Mouse (Mus musculus) MN1 (cell line): ENCODE measurements around the gene 1700001O22Rik.

Source experiments
- DNase-seq: peaks from one replicate; pipeline ENCODE4 v3.0.0-alpha.2; 2016; ENCODE audit warnings: low spot score

1700001O22Rik gene

GRCm38 (mm10) chr2:30816383-30816782 lies 12.9 kb upstream of the 1700001O22Rik start:
- DNase-seq, result no peak

GRCm38 (mm10) chr2:30810573-30810972 lies 7.1 kb upstream of the 1700001O22Rik start:
- DNase-seq, result no peak

- no peak for DNase-seq
These were observed 6.0 kb upstream of the 1700001O22Rik start for GRCm38 (mm10) chr2:30809503-30809902.

- no peak for DNase-seq
These were observed 4.8 kb upstream of the 1700001O22Rik start for GRCm38 (mm10) chr2:30808296-30808655.

GRCm38 (mm10) chr2:30807648-30808295 lies 4.3 kb upstream of the 1700001O22Rik start, which contains the start of gene Ntmt1:
Gene Ntmt1, plus strand, starts transcription at chr2:30807826.
- peak; percentile 98 for DNase-seq

GRCm38 (mm10) chr2:30807147-30807647 lies 3.7 kb upstream of the 1700001O22Rik start:
- no peak for DNase-seq

- DNase-seq, result no peak
These were observed 2.5 kb upstream of the 1700001O22Rik start for GRCm38 (mm10) chr2:30805983-30806382.

- DNase-seq, result no peak
These were observed 2.2 kb downstream of the 1700001O22Rik start for GRCm38 (mm10) chr2:30801067-30801852.

- DNase-seq, result no peak
These were observed 2.8 kb downstream of the 1700001O22Rik start for GRCm38 (mm10) chr2:30800671-30801066.

- no peak for DNase-seq
These were observed 4.0 kb downstream of the 1700001O22Rik start for GRCm38 (mm10) chr2:30799456-30799855.

- DNase-seq, result peak; percentile 93
These were observed 7.1 kb downstream of the 1700001O22Rik start for GRCm38 (mm10) chr2:30796382-30796781.

GRCm38 (mm10) chr2:30795889-30796275 lies 7.6 kb downstream of the 1700001O22Rik start:
- peak; percentile 60 for DNase-seq

- no peak for DNase-seq
These were observed 8.1 kb downstream of the 1700001O22Rik start for GRCm38 (mm10) chr2:30795271-30795888.

GRCm38 (mm10) chr2:30794179-30795108 lies 9.0 kb downstream of the 1700001O22Rik start:
- DNase-seq, result peak; percentile 83

- DNase-seq, result no peak
These were observed 11.4 kb downstream of the 1700001O22Rik start for GRCm38 (mm10) chr2:30792061-30792460.

GRCm38 (mm10) chr2:30787466-30787865 lies 16.0 kb downstream of the 1700001O22Rik start:
- no peak for DNase-seq

GRCm38 (mm10) chr2:30784078-30784994 lies 19.1 kb downstream of the 1700001O22Rik start:
- no peak for DNase-seq

- no peak for DNase-seq
These were observed 20.1 kb downstream of the 1700001O22Rik start for GRCm38 (mm10) chr2:30783346-30783745.

GRCm38 (mm10) chr2:30782312-30783290 lies 20.9 kb downstream of the 1700001O22Rik start:
- DNase-seq, result no peak
